7 mouse cellular contexts compared by ENCODE assay signal in the genomic region with DNA sequence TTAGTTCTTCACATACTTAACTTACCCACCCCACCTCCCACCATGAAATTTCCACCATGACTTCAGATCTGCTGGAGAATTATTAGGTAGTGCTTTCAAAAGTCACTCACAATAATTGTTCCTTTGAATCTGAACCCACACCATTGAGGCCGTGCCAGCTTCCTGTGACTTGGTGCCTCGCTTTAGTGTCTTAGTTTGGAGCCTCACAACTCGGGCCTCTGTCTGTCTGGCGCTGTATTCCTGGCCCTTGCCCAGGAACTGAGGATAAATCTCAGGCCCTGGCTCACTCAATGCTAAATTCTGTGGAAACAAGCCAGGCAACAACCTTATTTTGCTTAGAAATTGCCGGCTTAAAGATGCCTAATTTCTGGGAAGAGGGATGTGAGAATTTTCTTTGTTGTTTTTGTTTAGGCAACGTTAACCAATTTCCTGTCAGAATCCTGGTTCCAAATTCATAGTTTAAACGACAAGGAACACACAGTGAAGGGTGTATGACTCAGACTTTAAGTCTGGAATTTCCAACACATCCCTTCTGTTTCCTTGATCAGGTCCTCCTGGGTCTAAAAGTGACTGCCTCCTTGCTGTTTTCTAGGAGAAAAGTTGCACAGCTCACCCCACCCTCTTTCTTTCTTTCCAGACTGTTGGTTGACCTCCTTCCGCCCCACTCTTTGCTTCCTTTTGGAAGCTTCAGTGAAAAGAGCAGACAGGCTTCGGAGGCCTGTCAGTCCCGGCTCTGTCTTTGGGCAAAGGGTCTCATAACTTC. TPM values are rescaled to one million over a fixed set of nuclear protein-coding genes. Genes with fewer than 3 reads are reported as not detected.
DNase-seq lines count a peak whose midpoint lies in the region; ATAC-seq and TF ChIP-seq lines count a peak whose summit lies in the region.

No protein-coding gene starts in this region.

- H3K9ac ChIP-seq in forebrain, embryonic 11.5 days (ENCODE audit: low read length), result peak overlapping the region; percentile 77
- peak overlapping the region; percentile 89 for H3K9ac ChIP-seq in hindbrain, embryonic 15.5 days
- H3K9ac ChIP-seq in lung, embryonic 15.5 days, result peak overlapping the region; percentile 74
- H3K9ac ChIP-seq in stomach, embryonic 14.5 days (replicated peaks; ENCODE audit: low read depth, low read length), result peak overlapping the region; percentile 88

- H3K4me1 ChIP-seq in E14TG2a.4 (replicated peaks; ENCODE audit: low read depth, low read length), result peaks cover 58% of the 10 kb centered on the region
- H3K4me1 ChIP-seq in forebrain, embryonic 11.5 days (replicated peaks; ENCODE audit: control insufficient read depth, insufficient read depth, low read length), result peaks cover 13% of the 10 kb centered on the region
- peaks cover 77% of the 10 kb centered on the region for H3K4me1 ChIP-seq in hindbrain, embryonic 15.5 days (replicated peaks)
- peaks cover 30% of the 10 kb centered on the region for H3K4me1 ChIP-seq in lung, embryonic 15.5 days
- peaks cover 25% of the 10 kb centered on the region; the same call in 1 of the 2 replicates for H3K4me1 ChIP-seq in stomach, embryonic 14.5 days (ENCODE audit: control insufficient read depth, insufficient read depth, low read length)

- 25% methylated on average over 10 of the region's 10 CpGs for WGBS in forebrain, embryonic 11.5 days
- WGBS in hindbrain, embryonic 15.5 days, result 8% methylated on average over 10 of the region's 10 CpGs
- 24% methylated on average over 10 of the region's 10 CpGs for WGBS in lung, embryonic 15.5 days
- WGBS in stomach, embryonic 14.5 days, result 29% methylated on average over 10 of the region's 10 CpGs

- 0 out of 2 replicates have a peak overlapping the region, but pooled peaks have one; percentile 78 for H3K27ac ChIP-seq in forebrain, embryonic 11.5 days (ENCODE audit: low read depth, low read length)
- H3K27ac ChIP-seq in hindbrain, embryonic 15.5 days (replicated peaks), result peak overlapping the region; percentile 97
- H3K27ac ChIP-seq in lung, embryonic 15.5 days, result peak overlapping the region; percentile 99
- peak overlapping the region; percentile 96 for H3K27ac ChIP-seq in stomach, embryonic 14.5 days (ENCODE audit: low read length)

- TF ChIP-seq CTCF in E14TG2a.4 (conservative IDR thresholded peaks at IDR 0.05; ENCODE audit: low read length), result no peak

- peaks cover 42% of the 10 kb centered on the region for H3K27me3 ChIP-seq in E14TG2a.4 (ENCODE audit: insufficient read depth, low read length)
- H3K27me3 ChIP-seq in forebrain, embryonic 11.5 days (ENCODE audit: control insufficient read depth, insufficient read depth, low read length), result peaks cover 9% of the 10 kb centered on the region
- H3K27me3 ChIP-seq in hindbrain, embryonic 15.5 days, result no peaks in the 10 kb centered on the region
- H3K27me3 ChIP-seq in lung, embryonic 15.5 days, result peaks cover 21% of the 10 kb centered on the region
- H3K27me3 ChIP-seq in stomach, embryonic 14.5 days (ENCODE audit: control insufficient read depth, insufficient read depth, low read length), result no peaks in the 10 kb centered on the region

- H3K4me3 ChIP-seq in E14TG2a.4 (replicated peaks; ENCODE audit: low read length), result peak overlapping the region; percentile 83
- peak overlapping the region; percentile 88 for H3K4me3 ChIP-seq in forebrain, embryonic 11.5 days (ENCODE audit: low read depth, low read length)
- peak overlapping the region; percentile 86 for H3K4me3 ChIP-seq in hindbrain, embryonic 15.5 days
- peak overlapping the region; percentile 69 for H3K4me3 ChIP-seq in lung, embryonic 15.5 days
- peak overlapping the region; percentile 54 for H3K4me3 ChIP-seq in stomach, embryonic 14.5 days (ENCODE audit: low read depth, low read length)

- DNase-seq in 3T3-L1 (ENCODE audit: low read depth, low spot score), result peak; percentile 70
- peak; percentile 54 for DNase-seq in forebrain, embryonic 11.5 days (ENCODE audit: low spot score)

- H3K36me3 ChIP-seq in E14TG2a.4 (ENCODE audit: insufficient read depth, low read length), result no peaks in the 10 kb centered on the region
- H3K36me3 ChIP-seq in forebrain, embryonic 11.5 days (ENCODE audit: control insufficient read depth, insufficient read depth, low read length), result no peaks in the 10 kb centered on the region
- no peaks in the 10 kb centered on the region for H3K36me3 ChIP-seq in hindbrain, embryonic 15.5 days
- H3K36me3 ChIP-seq in lung, embryonic 15.5 days, result no peaks in the 10 kb centered on the region
- no peaks in the 10 kb centered on the region; the same call in 1 of the 2 replicates for H3K36me3 ChIP-seq in stomach, embryonic 14.5 days (ENCODE audit: control insufficient read depth, insufficient read depth, low read length)

- no peak for ATAC-seq in forebrain, embryonic 11.5 days (replicated peaks; ENCODE audit: low FRiP score)
- ATAC-seq in hindbrain, embryonic 15.5 days (ENCODE audit: low FRiP score, low read depth), result no peak
- no peak for ATAC-seq in lung, embryonic 15.5 days (ENCODE audit: borderline replicate concordance, extremely low read depth, low FRiP score, low TSS enrichment)
- no peak for ATAC-seq in stomach, embryonic 14.5 days (ENCODE audit: insufficient number of reproducible peaks, insufficient read depth, low FRiP score, low read depth)
- no peak for ATAC-seq in megakaryocyte progenitor cell, adult 5-6 weeks (replicated peaks; ENCODE audit: poor library complexity)

- no peaks in the 10 kb centered on the region for H3K9me3 ChIP-seq in E14TG2a.4 (ENCODE audit: low read length)
- H3K9me3 ChIP-seq in forebrain, embryonic 11.5 days (ENCODE audit: control insufficient read depth, low read length), result no peaks in the 10 kb centered on the region
- no peaks in the 10 kb centered on the region for H3K9me3 ChIP-seq in hindbrain, embryonic 15.5 days
- H3K9me3 ChIP-seq in lung, embryonic 15.5 days, result no peaks in the 10 kb centered on the region
- H3K9me3 ChIP-seq in stomach, embryonic 14.5 days (ENCODE audit: control insufficient read depth, low read depth, low read length), result no peaks in the 10 kb centered on the region

- peak overlapping the region; percentile 69 for H3K4me2 ChIP-seq in forebrain, embryonic 11.5 days (ENCODE audit: low read depth, low read length, severe bottlenecking)
- peak overlapping the region; percentile 70 for H3K4me2 ChIP-seq in hindbrain, embryonic 15.5 days
- peak overlapping the region; percentile 74 for H3K4me2 ChIP-seq in lung, embryonic 15.5 days
- peak overlapping the region; percentile 60 for H3K4me2 ChIP-seq in stomach, embryonic 14.5 days (replicated peaks; ENCODE audit: low read depth, low read length)

RNA-seq across cellular contexts. Expression of gene Lix1l, which starts 1.2 kb away (rescaled TPM):
- polyA plus RNA-seq in forebrain, embryonic 11.5 days (2014; fragmentation: Nextera tagmentation; extraction: Ambion mirVana), result 5.5 TPM in 2 replicates
- polyA plus RNA-seq in hindbrain, embryonic 15.5 days (2015; fragmentation: Nextera tagmentation; extraction: Ambion mirVana), result 5.4 and 6.1 TPM in 2 replicates
- polyA plus RNA-seq in lung, embryonic 15.5 days (2015; fragmentation: Nextera tagmentation; extraction: Ambion mirVana), result 6.9 and 7.9 TPM in 2 replicates
- 10.6 TPM in 2 replicates for polyA plus RNA-seq in stomach, embryonic 14.5 days (2014; fragmentation: Nextera tagmentation; extraction: Ambion mirVana)
- total RNA-seq in megakaryocyte progenitor cell, adult 5-6 weeks (2015), result 0.89 and 3.0 TPM in 2 replicates
- 0.83 and 2.3 TPM in 2 replicates for total RNA-seq in megakaryocyte progenitor cell, adult 5-6 weeks (2017)

RNA-seq across cellular contexts. Expression of gene Ankrd34a, which starts 5.7 kb away (rescaled TPM):
- 1.9 and 2.4 TPM in 2 replicates for polyA plus RNA-seq in forebrain, embryonic 11.5 days (2014; fragmentation: Nextera tagmentation; extraction: Ambion mirVana)
- polyA plus RNA-seq in hindbrain, embryonic 15.5 days (2015; fragmentation: Nextera tagmentation; extraction: Ambion mirVana), result 16.7 and 19.9 TPM in 2 replicates
- polyA plus RNA-seq in lung, embryonic 15.5 days (2015; fragmentation: Nextera tagmentation; extraction: Ambion mirVana), result 1.8 and 2.2 TPM in 2 replicates
- polyA plus RNA-seq in stomach, embryonic 14.5 days (2014; fragmentation: Nextera tagmentation; extraction: Ambion mirVana), result 2.9 and 3.4 TPM in 2 replicates
- total RNA-seq in megakaryocyte progenitor cell, adult 5-6 weeks (2015), result not detected in 2 replicates
- total RNA-seq in megakaryocyte progenitor cell, adult 5-6 weeks (2017), result not detected in 2 replicates

RNA-seq across cellular contexts. Expression of gene Polr3gl, which starts 8.1 kb away (rescaled TPM):
- 22.0 and 28.4 TPM in 2 replicates for polyA plus RNA-seq in forebrain, embryonic 11.5 days (2014; fragmentation: Nextera tagmentation; extraction: Ambion mirVana)
- polyA plus RNA-seq in hindbrain, embryonic 15.5 days (2015; fragmentation: Nextera tagmentation; extraction: Ambion mirVana), result 36.8 and 38.8 TPM in 2 replicates
- polyA plus RNA-seq in lung, embryonic 15.5 days (2015; fragmentation: Nextera tagmentation; extraction: Ambion mirVana), result 38.3 and 39.8 TPM in 2 replicates
- polyA plus RNA-seq in stomach, embryonic 14.5 days (2014; fragmentation: Nextera tagmentation; extraction: Ambion mirVana), result 21.5 and 29.5 TPM in 2 replicates
- total RNA-seq in megakaryocyte progenitor cell, adult 5-6 weeks (2015), result 27.0 and 30.4 TPM in 2 replicates
- 50.7 and 59.5 TPM in 2 replicates for total RNA-seq in megakaryocyte progenitor cell, adult 5-6 weeks (2017)

RNA-seq across cellular contexts. Expression of gene Gm16253, which starts 25.3 kb away (rescaled TPM):
- 1.0 TPM in 1 of 2 replicates, not detected in the other for polyA plus RNA-seq in forebrain, embryonic 11.5 days (2014; fragmentation: Nextera tagmentation; extraction: Ambion mirVana)
- polyA plus RNA-seq in hindbrain, embryonic 15.5 days (2015; fragmentation: Nextera tagmentation; extraction: Ambion mirVana), result 1.8 and 2.2 TPM in 2 replicates
- 1.1 and 1.3 TPM in 2 replicates for polyA plus RNA-seq in lung, embryonic 15.5 days (2015; fragmentation: Nextera tagmentation; extraction: Ambion mirVana)
- 0.69 and 1.9 TPM in 2 replicates for polyA plus RNA-seq in stomach, embryonic 14.5 days (2014; fragmentation: Nextera tagmentation; extraction: Ambion mirVana)
- not detected in 2 replicates for total RNA-seq in megakaryocyte progenitor cell, adult 5-6 weeks (2015)
- not detected in 2 replicates for total RNA-seq in megakaryocyte progenitor cell, adult 5-6 weeks (2017)

RNA-seq across cellular contexts. Expression of gene Rbm8a, which starts 27.6 kb away (rescaled TPM):
- 198 and 199 TPM in 2 replicates for polyA plus RNA-seq in forebrain, embryonic 11.5 days (2014; fragmentation: Nextera tagmentation; extraction: Ambion mirVana)
- polyA plus RNA-seq in hindbrain, embryonic 15.5 days (2015; fragmentation: Nextera tagmentation; extraction: Ambion mirVana), result 109 and 119 TPM in 2 replicates
- polyA plus RNA-seq in lung, embryonic 15.5 days (2015; fragmentation: Nextera tagmentation; extraction: Ambion mirVana), result 127 and 128 TPM in 2 replicates
- polyA plus RNA-seq in stomach, embryonic 14.5 days (2014; fragmentation: Nextera tagmentation; extraction: Ambion mirVana), result 144 and 147 TPM in 2 replicates
- total RNA-seq in megakaryocyte progenitor cell, adult 5-6 weeks (2015), result 116 and 119 TPM in 2 replicates
- total RNA-seq in megakaryocyte progenitor cell, adult 5-6 weeks (2017), result 58.2 and 64.5 TPM in 2 replicates
